Mouse (Mus musculus) thymus, adult 2 months (tissue): ENCODE data around the gene Ets1.

Experiments used
- CTCF ChIP-seq: fragments of 200-500 bp; IDR thresholded peaks from 2 replicates; pipeline ENCODE4 v1.5.1; 2012; ENCODE audit warnings: mild to moderate bottlenecking, control low read depth, low read length, moderate library complexity, borderline replicate concordance; ENCODE audit not compliant: control insufficient read depth, poor library complexity, insufficient read depth; ENCODE audit errors: extremely low read depth
- POLR2A ChIP-seq: fragments of 200-500 bp; IDR thresholded peaks from 2 replicates; pipeline ENCODE4 v1.6.1; 2012; ENCODE audit warnings: mild to moderate bottlenecking, low read length, control low read depth, moderate library complexity; ENCODE audit not compliant: control insufficient read depth, poor library complexity, insufficient read depth; ENCODE audit errors: extremely low read depth

DNA sequence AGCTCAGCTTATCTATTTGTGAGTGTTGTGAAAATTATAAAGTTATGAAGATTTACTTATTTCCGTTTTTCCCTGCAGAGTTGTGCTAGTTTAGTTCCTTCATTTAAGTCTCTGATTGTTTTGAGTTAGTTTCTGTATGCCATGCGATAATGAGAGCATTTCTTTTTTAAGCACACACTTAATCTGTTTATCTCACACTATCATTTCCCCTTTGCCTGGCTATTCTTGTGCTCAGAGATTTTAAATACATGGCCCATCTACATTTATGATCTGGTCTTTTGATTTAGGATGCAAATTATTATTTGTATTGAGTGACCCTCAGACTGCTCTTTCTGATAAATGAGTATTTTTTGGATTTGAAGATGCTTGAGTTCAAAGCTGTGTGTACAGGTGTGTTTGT, 44.2 kb downstream of the Ets1 start:
- TF ChIP-seq CTCF (no peak), POLR2A (no peak)
